Mouse (Mus musculus) erythroid progenitor cell, adult 5-6 weeks (primary cell): ENCODE results near the gene Fndc5. TPM values are rescaled to one million over a fixed set of nuclear protein-coding genes. Genes with fewer than 3 reads are reported as not detected.

Experiments
- ATAC-seq: replicated peaks from 2 replicates; pipeline ENCODE4 v1.8.0; 2016; ENCODE audit warnings: moderate number of reproducible peaks, mild to moderate bottlenecking, moderate TSS enrichment, inconsistent platforms; ENCODE audit not compliant: poor library complexity, low FRiP score, severe bottlenecking
- total RNA-seq, 2 experiments: library from RNA; stranded (forward) in 1 of 2; stranded (reverse) in 1 of 2; fragments of 150-400 nt in 1 of 2; fragments of 186-747, 209-891 nt in 1 of 2; gene quantifications; 2 replicates each; pipeline versions ENCODE4 v1.2.3 to v1.2.4; 2015 to 2017; ENCODE audit warnings: low replicate concordance in 2 of 2

Gene Fndc5
- total RNA-seq, 2 experiments from 2014 or later = 0.38 TPM; not detected in 1

- ATAC-seq = no peak
Observed at GRCm38 (mm10) chr4:129122107-129122506, 14.7 kb upstream of the Fndc5 start.

- no peak for ATAC-seq
Observed at GRCm38 (mm10) chr4:129122719-129123118, 14.1 kb upstream of the Fndc5 start.

- ATAC-seq = no peak
Observed at GRCm38 (mm10) chr4:129124652-129125146, 12.1 kb upstream of the Fndc5 start.

DNA sequence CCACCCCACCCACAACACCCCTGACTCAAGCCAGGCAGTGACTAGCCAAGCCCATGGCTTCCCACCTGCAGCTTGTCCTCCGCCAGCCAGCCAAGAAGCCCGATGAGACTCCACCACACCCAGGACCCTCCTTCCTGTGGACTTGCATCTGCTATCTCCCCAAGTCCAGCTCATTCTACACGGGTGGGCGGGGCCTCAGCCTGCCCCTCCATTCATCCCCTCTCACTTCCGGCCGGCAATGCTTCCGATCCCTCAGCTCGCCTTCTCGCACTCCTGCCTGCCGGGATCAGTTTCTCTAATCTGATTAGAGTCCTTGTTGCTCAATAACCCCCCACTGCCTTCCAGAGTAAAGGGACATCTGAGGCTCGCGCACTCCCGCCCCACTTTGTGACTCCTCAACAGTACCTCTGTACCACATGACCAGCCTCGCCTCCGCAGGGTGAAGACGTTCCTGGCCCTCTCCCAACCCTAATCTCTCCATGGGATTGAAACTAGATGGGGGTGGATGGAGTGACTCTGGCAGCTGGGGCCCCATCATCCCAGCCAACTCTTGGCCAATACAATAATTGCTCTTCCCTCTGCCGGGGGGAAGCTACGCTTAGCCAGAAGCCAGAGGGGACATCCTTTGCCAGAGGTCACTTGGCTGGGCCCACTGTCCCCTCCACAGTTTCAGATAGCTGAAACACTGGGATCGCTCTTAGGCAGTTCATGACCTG lies 10.9 kb upstream of the Fndc5 start:
- ATAC-seq = no peak

DNA sequence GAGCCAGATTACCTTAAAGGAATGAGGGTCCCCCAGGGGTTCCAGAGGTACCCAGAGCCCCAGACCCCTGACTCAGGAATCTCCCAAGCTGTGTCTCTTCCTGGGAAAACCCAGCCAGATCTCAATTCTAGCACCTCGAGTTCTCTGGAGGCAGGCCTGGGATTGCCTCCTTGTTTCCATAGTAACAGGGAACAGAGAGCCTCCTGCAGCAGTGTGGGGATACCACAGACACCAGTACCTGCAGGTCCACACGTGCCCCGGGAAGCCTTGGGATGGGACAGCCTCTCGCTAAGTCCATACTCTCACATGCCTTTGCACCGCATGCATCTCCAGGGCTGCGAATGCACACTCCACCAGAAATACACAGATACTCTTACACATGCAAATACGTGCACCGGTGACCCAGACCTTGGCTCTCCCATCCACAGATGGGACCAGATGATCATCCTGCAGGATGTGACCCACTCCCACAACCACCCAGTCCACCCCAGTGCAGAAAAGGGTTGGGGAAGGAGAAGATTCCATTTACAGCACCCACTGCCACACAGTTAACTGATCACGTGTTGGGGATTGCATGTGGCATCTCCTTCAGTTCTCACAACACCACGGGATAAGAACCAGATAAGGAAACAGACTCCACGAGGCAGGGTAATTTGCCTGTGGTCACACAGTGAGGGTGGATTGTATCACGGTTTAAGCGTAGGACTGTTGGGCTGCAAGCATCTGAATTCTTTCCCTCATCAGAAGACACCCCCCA lies 8.0 kb upstream of the Fndc5 start:
- ATAC-seq = no peak

DNA sequence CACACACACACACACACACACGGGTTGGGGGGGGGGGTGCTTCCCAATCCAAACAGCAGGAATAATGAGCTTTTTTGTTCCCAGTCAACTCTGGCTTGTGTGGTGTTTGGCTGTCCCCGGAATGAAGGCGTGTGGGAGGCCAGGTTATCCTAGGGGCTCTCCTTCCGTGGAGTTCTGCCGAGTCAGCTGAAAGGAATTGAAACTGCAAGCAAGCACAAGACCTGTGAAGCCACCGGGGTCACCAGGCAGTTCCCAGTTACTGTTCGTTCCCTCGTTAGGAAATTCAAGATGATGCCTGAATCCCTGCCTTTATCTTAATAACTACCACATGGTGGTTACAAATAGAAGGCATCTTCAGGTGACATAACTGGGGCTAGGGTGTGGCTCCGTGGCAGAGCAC lies 7.4 kb upstream of the Fndc5 start:
- no peak for ATAC-seq

DNA sequence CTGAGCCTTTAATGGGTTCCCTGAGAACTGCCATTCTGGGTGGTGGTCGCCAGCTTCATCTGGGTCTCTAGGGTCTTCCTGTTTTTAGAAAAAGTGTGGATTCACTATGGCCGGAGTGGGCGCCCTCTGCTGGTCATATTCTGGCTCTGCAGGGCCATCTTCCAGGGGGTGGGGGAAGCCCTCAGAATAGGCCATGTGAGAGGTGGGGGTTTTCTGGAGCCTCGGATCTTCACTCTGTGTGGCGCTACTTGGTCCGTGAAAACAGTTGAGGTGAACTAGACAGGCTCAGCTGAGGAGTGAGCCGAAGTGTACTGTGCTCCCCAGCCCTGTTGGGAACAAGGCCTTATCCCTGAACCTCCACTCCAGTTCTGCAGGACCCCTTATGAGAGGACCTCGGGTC lies 6.7 kb upstream of the Fndc5 start:
- ATAC-seq = 0 out of 2 replicates have a peak, but pooled peaks have one; percentile 32

- no peak for ATAC-seq
Observed at GRCm38 (mm10) chr4:129130755-129131303, 6.0 kb upstream of the Fndc5 start.

GRCm38 (mm10) chr4:129134799-129135585 lies 1.8 kb upstream of the Fndc5 start:
- no peak for ATAC-seq

GRCm38 (mm10) chr4:129135637-129136036 lies 1.2 kb upstream of the Fndc5 start:
- ATAC-seq = no peak

DNA sequence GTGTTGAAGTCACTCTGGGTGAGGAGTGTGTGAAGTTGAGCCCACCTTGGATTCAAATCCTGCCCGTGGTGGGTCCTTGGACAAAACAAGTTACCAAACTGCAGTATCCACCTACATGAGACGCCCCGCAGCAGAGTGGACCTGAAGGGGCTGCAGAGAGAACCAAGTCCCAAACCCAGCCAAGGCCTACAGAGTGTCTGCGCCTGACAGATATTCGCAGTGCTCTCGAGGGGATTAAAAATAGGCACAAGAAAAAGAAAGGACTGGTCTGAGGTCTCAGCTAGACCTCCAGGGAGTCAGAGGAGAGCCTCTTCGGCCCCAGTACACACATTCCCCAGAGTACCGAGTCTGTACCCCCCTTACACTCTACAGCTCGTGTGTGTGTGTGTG lies 615 bp upstream of the Fndc5 start:
- ATAC-seq = no peak

- ATAC-seq = no peak
Observed at GRCm38 (mm10) chr4:129137392-129138321, 858 bp downstream of the Fndc5 start.

- ATAC-seq = peak; percentile 91
Observed at GRCm38 (mm10) chr4:129139642-129140041, 2.8 kb downstream of the Fndc5 start.

- ATAC-seq = no peak
Observed at GRCm38 (mm10) chr4:129140808-129141207, 4.0 kb downstream of the Fndc5 start.

DNA sequence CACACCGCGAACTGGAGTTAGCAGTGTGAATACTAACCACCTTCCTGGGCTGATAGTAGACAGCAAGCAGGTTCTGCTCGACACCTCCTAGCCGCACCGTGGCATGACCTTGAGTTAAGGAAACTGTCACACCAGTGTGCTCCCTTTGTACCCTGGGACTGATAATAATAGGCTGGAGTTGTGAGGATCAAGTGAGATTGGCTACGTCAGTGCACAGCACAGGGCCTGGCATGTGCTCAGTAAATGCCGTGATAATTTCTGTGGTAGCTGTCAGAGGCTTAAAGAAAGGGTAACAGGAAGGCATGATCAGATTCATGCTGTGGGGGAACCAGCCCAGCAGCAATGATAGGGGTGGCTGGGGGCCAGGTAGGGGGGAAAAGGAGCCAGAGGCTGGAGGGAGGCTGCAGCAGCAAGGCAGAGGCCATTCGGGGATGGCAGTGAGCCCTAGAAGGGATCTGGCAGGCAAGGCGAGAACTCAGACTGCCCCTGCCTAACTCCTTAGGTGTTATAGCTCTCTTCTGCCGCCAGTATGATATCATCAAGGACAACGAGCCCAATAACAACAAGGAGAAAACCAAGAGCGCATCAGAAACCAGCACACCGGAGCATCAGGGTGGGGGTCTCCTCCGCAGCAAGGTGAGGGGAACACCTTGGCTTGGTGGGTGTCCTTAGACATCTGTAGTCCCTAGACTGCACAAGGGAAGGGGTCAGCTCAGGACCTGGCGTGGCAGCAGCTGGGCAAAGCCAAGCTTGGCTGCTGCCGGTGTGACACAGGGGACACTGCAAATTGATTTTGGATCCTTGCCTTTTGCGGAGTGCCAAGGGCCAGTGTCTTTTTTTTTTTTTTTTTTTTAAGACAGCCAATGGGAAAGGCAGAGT lies 5.0 kb downstream of the Fndc5 start:
- ATAC-seq = no peak

- ATAC-seq = no peak
Observed at GRCm38 (mm10) chr4:129142439-129143045, 5.7 kb downstream of the Fndc5 start.

DNA sequence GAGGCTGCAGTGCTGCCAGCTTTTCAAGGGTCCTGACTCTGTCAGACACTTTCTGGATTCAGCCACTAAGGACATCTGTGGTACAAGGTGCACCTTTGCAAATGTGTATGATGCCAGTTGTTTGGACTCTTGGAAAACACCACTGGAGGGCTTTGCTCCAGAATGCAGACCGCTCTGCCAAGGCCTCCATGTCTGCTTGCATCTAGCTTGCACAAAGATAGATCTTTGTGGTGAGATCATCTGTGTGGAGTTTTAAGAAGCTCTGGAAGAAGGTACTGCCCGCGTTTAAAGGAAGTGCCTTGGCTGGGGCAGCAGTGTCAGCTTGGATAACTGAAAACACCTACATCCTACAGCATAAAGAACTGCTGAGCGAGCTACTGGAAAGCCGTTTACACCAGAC lies 6.7 kb downstream of the Fndc5 start:
- ATAC-seq = no peak
